Mouse (Mus musculus) ES-E14 (cell line): ENCODE results near the gene Hus1b.

Source experiments
- HCFC1 ChIP-seq: IDR thresholded peaks from 2 replicates; pipeline ENCODE4 v1.6.1; 2012; ENCODE audit warnings: low read length, inconsistent platforms, borderline replicate concordance; ENCODE audit not compliant: insufficient read depth
- MAFK ChIP-seq: IDR thresholded peaks from 2 replicates; pipeline ENCODE4 v1.6.1; 2014; ENCODE audit warnings: mild to moderate bottlenecking, low read depth, low read length, inconsistent platforms; ENCODE audit not compliant: insufficient read depth
- ZNF384 ChIP-seq: IDR thresholded peaks from 2 replicates; pipeline ENCODE4 v1.6.1; 2012; ENCODE audit warnings: low read depth, low read length, inconsistent platforms

DNA sequence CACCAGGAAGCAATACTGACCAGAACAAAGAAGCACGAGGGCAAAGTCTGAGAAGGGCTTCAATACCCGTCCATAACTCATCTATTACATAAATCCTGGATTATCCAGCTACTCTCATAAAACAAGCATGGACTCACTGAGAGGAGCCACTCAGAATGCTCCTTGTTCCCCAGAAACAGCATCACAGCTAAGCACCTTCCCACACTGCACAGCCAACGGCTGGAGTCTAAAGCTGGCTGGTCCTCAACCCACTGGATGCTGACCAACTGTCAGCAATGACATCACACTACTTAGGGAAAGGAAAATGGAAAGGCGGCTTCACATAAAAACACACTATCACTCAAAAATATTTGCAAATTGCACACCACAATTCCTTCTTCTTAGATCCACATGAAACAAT is 20.8 kb upstream of the Hus1b start:
- TF ChIP-seq HCFC1 (no peak), ZNF384 (no peak), MAFK (no peak)
